ENCODE assay signal across 9 mouse cellular contexts in the genomic region with DNA sequence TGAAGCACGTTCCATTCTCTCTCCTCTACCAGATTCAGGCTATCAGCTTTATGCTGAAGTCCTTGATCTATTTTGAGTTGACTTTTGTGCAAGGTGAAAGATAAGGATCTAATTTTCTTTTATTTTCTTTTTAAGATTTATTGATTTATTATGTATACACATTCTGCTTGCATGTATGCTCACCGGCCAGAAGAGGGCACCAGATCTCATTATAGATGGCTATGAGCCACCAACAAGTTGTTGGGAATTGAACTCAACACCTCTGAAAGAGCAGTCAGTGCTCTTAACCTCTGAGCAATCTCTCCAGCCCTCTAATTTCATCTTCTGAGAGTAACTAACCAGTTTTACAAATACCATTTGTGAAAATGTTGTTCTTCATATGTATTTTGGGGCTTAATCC. TPM values are rescaled to one million over a fixed set of nuclear protein-coding genes. Genes with fewer than 3 reads are reported as not detected.
A peak's percentile ranks its signal among the peaks of the same experiment; 100 is the strongest.
DNase-seq lines count a peak whose midpoint lies in the region; ATAC-seq lines count a peak whose summit lies in the region.
"Had no signal": no experiment of that assay in that cellular context is flagged by ENCODE, and none has a peak within 500 bp of the region (broad histone marks: within the 10 kb centered on the region; RNA-seq: fewer than 3 reads in every experiment).

No protein-coding gene starts in this region.

- 43% methylated on average over 2 of the region's 2 CpGs for WGBS in heart, embryonic 10.5 days

- H3K27me3 ChIP-seq in heart, embryonic 10.5 days (ENCODE audit: insufficient read depth, poor library complexity, severe bottlenecking) = no peaks in the 10 kb centered on the region

- H3K36me3 ChIP-seq in heart, embryonic 10.5 days = no peaks in the 10 kb centered on the region

- H3K4me3 ChIP-seq in heart, embryonic 10.5 days = no peak overlapping the region

- no peak for ATAC-seq in erythroid progenitor cell, adult 5-6 weeks (replicated peaks; ENCODE audit: low FRiP score, poor library complexity, severe bottlenecking)

- no peak overlapping the region for H3K27ac ChIP-seq in heart, embryonic 10.5 days

- no peaks in the 10 kb centered on the region for H3K9me3 ChIP-seq in heart, embryonic 10.5 days

- DNase-seq in heart, adult 18-20 months = peak; percentile 4 to 51
- no peak for DNase-seq in heart, embryonic 10.5 days (ENCODE audit: low spot score)
- peak; percentile 7 for DNase-seq in ovary, postnatal 14 days (ENCODE audit: low spot score)
- DNase-seq in ovary, postnatal 36 days (ENCODE audit: low spot score) = no peak
- peak; percentile 24 for DNase-seq in c-Kit-positive CD71-negative TER-119-negative erythroid progenitor cells, embryonic 14.5 days (ENCODE audit: low read depth)
- DNase-seq in lung, postnatal 14 days = peak; percentile 44
- no peak for DNase-seq in cerebellum, adult 9-11 months

- H3K4me1 ChIP-seq in heart, embryonic 10.5 days = no peaks in the 10 kb centered on the region

RNA-seq across cellular contexts. Expression of gene Mettl18, which starts 14.5 kb away (rescaled TPM):
- total RNA-seq in heart, adult 18-20 months (2021) = 1 to 10 TPM; 3.4 to 5.1 TPM
- 8.3 and 8.9 TPM in 2 replicates for polyA plus RNA-seq in heart, embryonic 10.5 days (2016; fragmentation: Nextera tagmentation; extraction: Ambion mirVana)
- 1.1 TPM in 1 of 2 replicates, not detected in the other for total RNA-seq in erythroid progenitor cell, adult 5-6 weeks (2015; ENCODE audit: low replicate concordance)
- 2.1 and 5.6 TPM in 2 replicates for total RNA-seq in erythroid progenitor cell, adult 5-6 weeks (2017; ENCODE audit: low replicate concordance)

RNA-seq across cellular contexts. Expression of gene BC055324, which starts 14.6 kb away (rescaled TPM):
- total RNA-seq in heart, adult 18-20 months (2021) = 1 to 10 TPM in 1 of 2 experiments, under 1 TPM in 1; 0.72 to 2.0 TPM
- polyA plus RNA-seq in heart, embryonic 10.5 days (2016; fragmentation: Nextera tagmentation; extraction: Ambion mirVana) = 24.8 and 28.2 TPM in 2 replicates
- 26.4 and 37.5 TPM in 2 replicates for total RNA-seq in erythroid progenitor cell, adult 5-6 weeks (2015; ENCODE audit: low replicate concordance)
- total RNA-seq in erythroid progenitor cell, adult 5-6 weeks (2017; ENCODE audit: low replicate concordance) = 7.4 and 25.4 TPM in 2 replicates

RNA-seq across cellular contexts. Expression of gene Sele, which starts 38.8 kb away (rescaled TPM):
- under 1 TPM in 1 of 2 experiments, not detected in 1; 0.37 TPM for total RNA-seq in heart, adult 18-20 months (2021)
- 0.12 TPM in 1 of 2 replicates, not detected in the other for polyA plus RNA-seq in heart, embryonic 10.5 days (2016; fragmentation: Nextera tagmentation; extraction: Ambion mirVana)
- 0.84 TPM in 1 of 2 replicates, not detected in the other for total RNA-seq in erythroid progenitor cell, adult 5-6 weeks (2015; ENCODE audit: low replicate concordance)
- total RNA-seq in erythroid progenitor cell, adult 5-6 weeks (2017; ENCODE audit: low replicate concordance) = not detected in 2 replicates

RNA-seq across cellular contexts. Expression of gene Sell, which starts 52.5 kb away (rescaled TPM):
- total RNA-seq in heart, adult 18-20 months (2021) = 1 to 10 TPM in 1 of 2 experiments, under 1 TPM in 1; 0.65 to 9.8 TPM
- not detected in 2 replicates for polyA plus RNA-seq in heart, embryonic 10.5 days (2016; fragmentation: Nextera tagmentation; extraction: Ambion mirVana)
- 52.0 and 64.5 TPM in 2 replicates for total RNA-seq in erythroid progenitor cell, adult 5-6 weeks (2015; ENCODE audit: low replicate concordance)
- total RNA-seq in erythroid progenitor cell, adult 5-6 weeks (2017; ENCODE audit: low replicate concordance) = 15.9 and 30.2 TPM in 2 replicates
- polyA plus RNA-seq: neural tube, embryonic 11.5 days had no signal

Comparison
In these comparisons a context has a peak if more than half of its experiments do, and no peak if none do; other contexts are left out.
1. DNase-seq: peak in heart, adult 18-20 months (2 of 2), ovary, postnatal 14 days (single experiment), c-Kit-positive CD71-negative TER-119-negative erythroid progenitor cells, embryonic 14.5 days (single experiment) and lung, postnatal 14 days (single experiment); none in heart, embryonic 10.5 days (single experiment), ovary, postnatal 36 days (single experiment) and cerebellum, adult 9-11 months (single experiment).